Mouse (Mus musculus): ENCODE data around the gene Naaladl1. TPM values are rescaled to one million over a fixed set of nuclear protein-coding genes. Genes with fewer than 3 reads are reported as not detected.

The Naaladl1 gene
- polyA plus RNA-seq, 1 experiment from 2014 or later, result not detected

- 2% methylated on average over 44 of the region's 44 CpGs for WGBS
- DNase-seq (ENCODE audit: low spot score), result peak; percentile 51
- Histone ChIP-seq H3K27me3 (replicated peaks; ENCODE audit: insufficient read depth, low read length) (no peaks in the 10 kb centered on the region), H3K9ac (replicated peaks; ENCODE audit: low read depth) (peak overlapping the region; percentile 90), H3K36me3 (ENCODE audit: insufficient read depth, low read length) (no peaks in the 10 kb centered on the region), H3K27ac (ENCODE audit: low read length) (peak overlapping the region; percentile 89), H3K4me2 (replicated peaks; ENCODE audit: low read depth, low read length) (peak overlapping the region; percentile 90), H3K9me3 (ENCODE audit: low read length) (no peaks in the 10 kb centered on the region), H3K4me3 (ENCODE audit: low read depth, low read length) (peak overlapping the region; percentile 70), H3K4me1 (ENCODE audit: insufficient read depth, low read depth, low read length) (peaks cover 14% of the 10 kb centered on the region)
- ATAC-seq, result 0 out of 2 replicates have a peak, but pooled peaks have one; percentile 1
- TF ChIP-seq CTCF (IDR thresholded peaks at IDR 0.05), result no peak
- TF ChIP-seq EP300 (IDR thresholded peaks at IDR 0.05), result no peak
Observed at GRCm38 (mm10) chr19:6061641-6062302, 43.8 kb upstream of the Naaladl1 start.

GRCm38 (mm10) chr19:6062418-6062817, 43.2 kb upstream of the Naaladl1 start:
- H3K4me1 ChIP-seq (ENCODE audit: insufficient read depth, low read depth, low read length), result peaks cover 16% of the 10 kb centered on the region
- no peaks in the 10 kb centered on the region for H3K36me3 ChIP-seq (ENCODE audit: insufficient read depth, low read length)
- ATAC-seq, result no peak
- peak overlapping the region; percentile 70 for H3K4me3 ChIP-seq (ENCODE audit: low read depth, low read length)
- no peaks in the 10 kb centered on the region for H3K27me3 ChIP-seq (replicated peaks; ENCODE audit: insufficient read depth, low read length)
- H3K9ac ChIP-seq (replicated peaks; ENCODE audit: low read depth), result peak overlapping the region; percentile 90; the same call in 1 of the 2 replicates
- no peak for DNase-seq (ENCODE audit: low spot score)
- H3K9me3 ChIP-seq (ENCODE audit: low read length), result no peaks in the 10 kb centered on the region
- WGBS, result 44% methylated on average over 5 of the region's 5 CpGs
- peak overlapping the region; percentile 90 for H3K4me2 ChIP-seq (replicated peaks; ENCODE audit: low read depth, low read length)
- no peak for TF ChIP-seq CTCF (IDR thresholded peaks at IDR 0.05)
- no peak for TF ChIP-seq EP300 (IDR thresholded peaks at IDR 0.05)
- peak overlapping the region; percentile 89; the same call in 1 of the 2 replicates for H3K27ac ChIP-seq (ENCODE audit: low read length)

GRCm38 (mm10) chr19:6063081-6063480, 42.5 kb upstream of the Naaladl1 start:
- H3K27ac ChIP-seq (ENCODE audit: low read length), result no peak overlapping the region
- H3K27me3 ChIP-seq (replicated peaks; ENCODE audit: insufficient read depth, low read length), result no peaks in the 10 kb centered on the region
- WGBS, result 93% methylated on average over 6 of the region's 6 CpGs
- H3K4me1 ChIP-seq (ENCODE audit: insufficient read depth, low read depth, low read length), result peaks cover 19% of the 10 kb centered on the region
- no peaks in the 10 kb centered on the region for H3K36me3 ChIP-seq (ENCODE audit: insufficient read depth, low read length)
- no peak for ATAC-seq
- no peak for DNase-seq (ENCODE audit: low spot score)
- no peaks in the 10 kb centered on the region for H3K9me3 ChIP-seq (ENCODE audit: low read length)
- TF ChIP-seq EP300 (IDR thresholded peaks at IDR 0.05) (no peak), CTCF (IDR thresholded peaks at IDR 0.05) (no peak)
- no peak overlapping the region for H3K4me3 ChIP-seq (ENCODE audit: low read depth, low read length)
- no peak overlapping the region for H3K4me2 ChIP-seq (replicated peaks; ENCODE audit: low read depth, low read length)
- H3K9ac ChIP-seq (replicated peaks; ENCODE audit: low read depth), result no peak overlapping the region

GRCm38 (mm10) chr19:6066571-6066970, 39.0 kb upstream of the Naaladl1 start:
- TF ChIP-seq CTCF (IDR thresholded peaks at IDR 0.05) (no peak), EP300 (IDR thresholded peaks at IDR 0.05) (no peak)
- H3K27ac ChIP-seq (ENCODE audit: low read length), result no peak overlapping the region
- ATAC-seq, result no peak

GRCm38 (mm10) chr19:6067011-6067723, 38.4 kb upstream of the Naaladl1 start:
- Histone ChIP-seq H3K27ac (ENCODE audit: low read length) (peak overlapping the region; percentile 29), H3K36me3 (ENCODE audit: insufficient read depth, low read length) (peaks cover 12% of the 10 kb centered on the region; the same call in 1 of the 2 replicates), H3K4me1 (ENCODE audit: insufficient read depth, low read depth, low read length) (peaks cover 13% of the 10 kb centered on the region), H3K9me3 (ENCODE audit: low read length) (no peaks in the 10 kb centered on the region), H3K9ac (replicated peaks; ENCODE audit: low read depth) (peak overlapping the region; percentile 27), H3K4me2 (replicated peaks; ENCODE audit: low read depth, low read length) (peak overlapping the region; percentile 77), H3K4me3 (ENCODE audit: low read depth, low read length) (peak overlapping the region; percentile 37), H3K27me3 (replicated peaks; ENCODE audit: insufficient read depth, low read length) (no peaks in the 10 kb centered on the region)
- 1% methylated on average over 30 of the region's 30 CpGs for WGBS
- TF ChIP-seq EP300 (IDR thresholded peaks at IDR 0.05), result no peak
- TF ChIP-seq CTCF (IDR thresholded peaks at IDR 0.05), result peak; percentile 91
- DNase-seq (ENCODE audit: low spot score) (peak; percentile 86), ATAC-seq (peak; percentile 78)

More at GRCm38 (mm10) chr19:6066571-6066970, 39.0 kb upstream of the Naaladl1 start:
- Histone ChIP-seq H3K9ac (replicated peaks; ENCODE audit: low read depth) (peak overlapping the region; percentile 27; the same call in 1 of the 2 replicates), H3K4me2 (replicated peaks; ENCODE audit: low read depth, low read length) (peak overlapping the region; percentile 77), H3K27me3 (replicated peaks; ENCODE audit: insufficient read depth, low read length) (no peaks in the 10 kb centered on the region), H3K9me3 (ENCODE audit: low read length) (no peaks in the 10 kb centered on the region), H3K4me1 (ENCODE audit: insufficient read depth, low read depth, low read length) (peaks cover 19% of the 10 kb centered on the region), H3K36me3 (ENCODE audit: insufficient read depth, low read length) (peaks cover 12% of the 10 kb centered on the region; the same call in 1 of the 2 replicates), H3K4me3 (ENCODE audit: low read depth, low read length) (peak overlapping the region; percentile 37)
- no peak for DNase-seq (ENCODE audit: low spot score)
- 22% methylated on average over 5 of the region's 5 CpGs for WGBS

GRCm38 (mm10) chr19:6067724-6068415, 37.7 kb upstream of the Naaladl1 start, which contains the start of gene Tm7sf2:
Tm7sf2 (minus strand) TSS chr19:6068373.
- Histone ChIP-seq H3K36me3 (ENCODE audit: insufficient read depth, low read length) (peaks cover 12% of the 10 kb centered on the region; the same call in 1 of the 2 replicates), H3K4me3 (ENCODE audit: low read depth, low read length) (peak within 1 kb of the TSS; percentile 37), H3K27ac (ENCODE audit: low read length) (peak within 1 kb of the TSS; percentile 29), H3K9ac (replicated peaks; ENCODE audit: low read depth) (peak within 1 kb of the TSS; percentile 27), H3K4me1 (ENCODE audit: insufficient read depth, low read depth, low read length) (peaks cover 11% of the 10 kb centered on the region), H3K9me3 (ENCODE audit: low read length) (no peaks in the 10 kb centered on the region), H3K27me3 (replicated peaks; ENCODE audit: insufficient read depth, low read length) (no peaks in the 10 kb centered on the region), H3K4me2 (replicated peaks; ENCODE audit: low read depth, low read length) (peak within 1 kb of the TSS; percentile 77)
- DNase-seq (ENCODE audit: low spot score) (peak; percentile 92), ATAC-seq (peak; percentile 94)
- 9% methylated on average over 33 of the region's 33 CpGs for WGBS
- TF ChIP-seq CTCF (IDR thresholded peaks at IDR 0.05) (peak; percentile 15; the same call in 1 of the 2 replicates), EP300 (IDR thresholded peaks at IDR 0.05) (no peak)
